Mouse (Mus musculus) heart, embryonic 10.5 days (tissue): ENCODE results near the gene Hoxb7. TPM values are rescaled to one million over a fixed set of nuclear protein-coding genes. Genes with fewer than 3 reads are reported as not detected.

Experiments used
- DNase-seq: peaks from one replicate; pipeline ENCODE4 v3.0.0-alpha.2; 2017; ENCODE audit warnings: low spot score
- H3K27ac ChIP-seq: fragments of 300-500 bp; sonication (generic); 2 replicates; pipeline ENCODE4 v1.5.1; 2016; ENCODE audit warnings: mild to moderate bottlenecking
- H3K27me3 ChIP-seq: fragments of 300-500 bp; sonication (generic); 2 replicates; pipeline ENCODE4 v1.6.1; 2016; ENCODE audit warnings: mild to moderate bottlenecking; ENCODE audit not compliant: poor library complexity, insufficient read depth, severe bottlenecking
- H3K36me3 ChIP-seq: fragments of 300-500 bp; sonication (generic); 2 replicates; pipeline ENCODE4 v1.6.1; 2016; ENCODE audit warnings: mild to moderate bottlenecking, moderate library complexity
- H3K4me1 ChIP-seq: fragments of 300-500 bp; sonication (generic); 2 replicates; pipeline ENCODE4 v1.6.1; 2016; ENCODE audit warnings: mild to moderate bottlenecking
- H3K4me3 ChIP-seq: fragments of 300-500 bp; sonication (generic); 2 replicates; pipeline ENCODE4 v1.5.1; 2016; ENCODE audit warnings: mild to moderate bottlenecking, moderate library complexity
- H3K9me3 ChIP-seq: fragments of 300-500 bp; sonication (generic); 2 replicates; pipeline ENCODE4 v1.6.1; 2016; ENCODE audit warnings: mild to moderate bottlenecking, moderate library complexity
- WGBS: fragments of 180-500 bp; shearing (Covaris S2); methylation state at CpG from one replicate; pipeline ENCODE4 v1.1.7; 2016; 5-methylcytosine and 5-hydroxymethylcytosine counted together
- polyA plus RNA-seq: library from polyadenylated mRNA; unstranded; fragments of >200 nt; fragmentation: Nextera tagmentation; extraction: Ambion mirVana; gene quantifications from 2 replicates; pipeline ENCODE4 v1.2.1, GENCODE M21; 2016

The Hoxb7 gene
- polyA plus RNA-seq, 1 experiment from 2014 or later = 1.3 TPM

- H3K27me3 ChIP-seq = peaks cover 98% of the 10 kb centered on the region
- H3K36me3 ChIP-seq = no peaks in the 10 kb centered on the region
- H3K4me1 ChIP-seq = peaks cover 16% of the 10 kb centered on the region
- H3K27ac ChIP-seq = no peak overlapping the region
- DNase-seq = peak; percentile 85
- under 1% methylated on average over 32 of the region's 32 CpGs for WGBS
- no peaks in the 10 kb centered on the region for H3K9me3 ChIP-seq
- H3K4me3 ChIP-seq = 0 out of 2 replicates have a peak overlapping the region, but pooled peaks have one; percentile 8
These were observed 8.0 kb downstream of the Hoxb7 start for GRCm38 (mm10) chr11:96294245-96295091.

DNA sequence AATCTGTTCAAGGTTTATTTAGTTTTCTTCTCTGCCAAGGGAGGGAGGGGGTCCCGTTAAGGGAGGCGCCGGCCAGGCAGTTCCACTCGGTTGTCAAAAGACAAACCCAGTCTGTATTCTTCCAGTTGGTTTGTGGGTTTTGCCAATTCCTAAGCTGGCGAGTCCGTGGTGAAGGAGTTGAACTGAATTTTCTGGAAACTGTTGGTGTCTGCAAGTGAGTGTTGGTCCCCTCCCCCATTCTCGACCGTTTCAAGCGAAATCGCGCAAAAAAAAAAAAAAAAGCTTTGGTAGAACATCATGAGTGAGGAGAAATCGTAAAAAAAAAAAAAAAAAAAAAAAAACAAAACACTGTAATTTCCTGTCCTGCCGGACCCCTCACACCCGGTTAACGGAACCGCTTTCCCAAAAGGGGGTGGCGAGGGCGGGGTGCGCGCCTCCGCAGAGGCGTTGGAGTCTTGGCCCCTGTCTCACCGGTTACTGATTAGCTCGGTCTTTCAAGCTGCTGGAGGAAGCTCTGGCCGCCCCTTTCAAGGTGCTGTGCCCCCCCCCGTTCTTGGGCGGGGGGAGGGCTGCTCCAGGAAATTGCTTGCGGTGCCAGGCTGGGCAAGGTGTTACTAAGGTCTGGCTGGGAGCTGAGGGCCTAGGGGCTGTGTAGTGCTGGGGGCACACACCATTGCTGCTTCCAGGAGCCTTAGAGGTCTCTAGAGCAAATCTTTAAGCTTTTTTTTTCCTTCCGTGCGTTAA lies 8.8 kb downstream of the Hoxb7 start:
- 1% methylated on average over 30 of the region's 30 CpGs for WGBS
- no peak for DNase-seq
- H3K27ac ChIP-seq = no peak overlapping the region
- 0 out of 2 replicates have a peak overlapping the region, but pooled peaks have one; percentile 8 for H3K4me3 ChIP-seq
- peaks cover 98% of the 10 kb centered on the region for H3K27me3 ChIP-seq
- H3K36me3 ChIP-seq = no peaks in the 10 kb centered on the region
- H3K9me3 ChIP-seq = no peaks in the 10 kb centered on the region
- peaks cover 21% of the 10 kb centered on the region for H3K4me1 ChIP-seq

DNA sequence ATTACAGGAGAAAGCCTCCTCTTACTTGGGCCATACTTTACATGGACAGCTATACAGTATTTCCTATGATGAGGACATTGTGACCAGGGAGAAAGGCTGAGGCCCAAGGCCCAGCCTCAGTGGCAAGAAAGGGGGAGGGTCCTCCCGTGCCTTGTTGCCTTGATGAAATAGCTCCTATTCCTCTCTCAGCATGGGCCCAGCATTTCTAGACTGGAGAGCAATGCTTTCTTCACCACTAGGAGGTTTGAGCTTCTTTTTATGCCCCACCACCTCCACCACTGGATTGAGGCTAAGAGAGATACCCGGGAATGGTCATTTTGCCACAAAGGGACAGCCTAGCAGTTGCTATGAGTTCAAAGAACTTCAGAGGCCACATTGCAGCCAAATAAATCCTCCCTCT lies 10.6 kb downstream of the Hoxb7 start:
- Histone ChIP-seq H3K4me3 (no peak overlapping the region), H3K9me3 (no peaks in the 10 kb centered on the region), H3K27me3 (peaks cover 100% of the 10 kb centered on the region), H3K4me1 (peaks cover 28% of the 10 kb centered on the region), H3K27ac (no peak overlapping the region), H3K36me3 (no peaks in the 10 kb centered on the region)
- no peak for DNase-seq
- WGBS = 2% methylated on average over 2 of the region's 2 CpGs

DNA sequence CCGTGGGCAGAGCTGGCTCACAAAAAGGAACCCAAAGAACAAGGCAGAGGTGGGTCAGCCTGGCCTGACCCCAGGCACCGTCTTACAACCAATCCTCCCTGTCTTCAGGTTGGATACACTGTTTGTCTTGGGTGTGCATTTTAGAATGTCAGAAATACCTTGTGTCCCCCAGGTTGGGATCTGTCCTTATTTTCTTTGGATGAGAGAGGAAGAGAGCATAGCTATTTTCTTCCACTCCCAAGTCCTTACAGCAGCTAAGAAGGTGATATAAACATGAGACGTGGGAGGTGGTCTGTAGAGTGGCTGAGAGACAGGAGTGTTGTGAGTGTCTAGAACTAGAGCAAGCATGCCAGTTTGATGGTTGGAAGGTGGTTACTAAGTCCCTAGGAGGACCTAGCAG lies 11.0 kb downstream of the Hoxb7 start:
- no peak overlapping the region for H3K4me3 ChIP-seq
- peaks cover 28% of the 10 kb centered on the region for H3K4me1 ChIP-seq
- DNase-seq = no peak
- H3K27ac ChIP-seq = no peak overlapping the region
- WGBS = 7% methylated on average over 3 of the region's 3 CpGs
- no peaks in the 10 kb centered on the region for H3K36me3 ChIP-seq
- H3K27me3 ChIP-seq = peaks cover 100% of the 10 kb centered on the region
- H3K9me3 ChIP-seq = no peaks in the 10 kb centered on the region

- Histone ChIP-seq H3K4me1 (peaks cover 30% of the 10 kb centered on the region), H3K9me3 (no peaks in the 10 kb centered on the region), H3K27ac (no peak overlapping the region), H3K4me3 (no peak overlapping the region), H3K27me3 (peaks cover 100% of the 10 kb centered on the region), H3K36me3 (no peaks in the 10 kb centered on the region)
- no peak for DNase-seq
- WGBS = 3% methylated on average over 11 of the region's 11 CpGs
These were observed 11.7 kb downstream of the Hoxb7 start for GRCm38 (mm10) chr11:96297968-96298635.

DNA sequence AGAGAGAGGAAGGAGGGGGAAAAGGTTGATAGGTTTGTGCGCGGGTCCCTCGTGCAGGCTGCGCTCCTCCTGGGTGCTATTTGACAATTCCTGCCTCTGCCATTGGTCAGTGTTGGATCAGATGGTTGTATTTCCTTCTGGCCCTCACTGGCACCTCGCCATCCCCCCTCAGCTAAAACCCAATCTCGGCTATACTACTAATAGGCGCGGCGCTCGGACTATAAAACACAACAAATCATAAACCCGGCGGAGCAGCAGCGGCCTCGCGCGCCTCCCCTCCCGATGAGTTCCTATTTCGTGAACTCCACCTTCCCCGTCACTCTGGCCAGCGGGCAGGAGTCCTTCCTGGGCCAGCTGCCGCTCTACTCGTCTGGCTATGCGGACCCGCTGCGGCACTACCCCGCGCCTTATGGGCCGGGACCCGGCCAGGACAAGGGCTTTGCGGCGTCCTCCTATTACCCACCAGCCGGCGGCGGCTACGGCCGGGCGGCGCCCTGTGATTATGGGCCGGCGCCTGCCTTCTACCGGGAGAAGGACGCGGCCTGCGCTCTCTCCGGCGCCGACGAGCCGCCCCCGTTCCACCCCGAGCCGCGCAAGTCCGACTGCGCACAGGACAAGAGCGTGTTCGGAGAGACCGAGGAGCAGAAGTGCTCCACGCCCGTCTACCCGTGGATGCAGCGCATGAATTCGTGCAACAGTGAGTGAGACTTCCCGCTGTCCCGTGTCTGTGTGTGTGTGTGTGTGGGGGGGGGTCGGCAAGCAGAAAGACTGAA lies 12.7 kb downstream of the Hoxb7 start:
- H3K27ac ChIP-seq = no peak overlapping the region
- H3K27me3 ChIP-seq = peaks cover 100% of the 10 kb centered on the region
- no peak for DNase-seq
- H3K36me3 ChIP-seq = no peaks in the 10 kb centered on the region
- H3K4me1 ChIP-seq = peaks cover 36% of the 10 kb centered on the region
- under 1% methylated on average over 66 of the region's 66 CpGs for WGBS
- H3K4me3 ChIP-seq = peak overlapping the region; percentile 52
- H3K9me3 ChIP-seq = no peaks in the 10 kb centered on the region

- DNase-seq = no peak
- Histone ChIP-seq H3K27me3 (peaks cover 100% of the 10 kb centered on the region), H3K4me1 (peaks cover 36% of the 10 kb centered on the region), H3K4me3 (peak overlapping the region; percentile 40), H3K9me3 (no peaks in the 10 kb centered on the region), H3K27ac (no peak overlapping the region), H3K36me3 (no peaks in the 10 kb centered on the region)
- WGBS = under 1% methylated on average over 9 of the region's 9 CpGs
These were observed 13.4 kb downstream of the Hoxb7 start for GRCm38 (mm10) chr11:96299781-96300180.

GRCm38 (mm10) chr11:96300354-96301063 lies 14.1 kb downstream of the Hoxb7 start:
- Histone ChIP-seq H3K36me3 (no peaks in the 10 kb centered on the region), H3K9me3 (no peaks in the 10 kb centered on the region), H3K4me1 (peaks cover 35% of the 10 kb centered on the region), H3K4me3 (peak overlapping the region; percentile 40), H3K27me3 (peaks cover 100% of the 10 kb centered on the region), H3K27ac (no peak overlapping the region)
- under 1% methylated on average over 35 of the region's 35 CpGs for WGBS
- DNase-seq = no peak

DNA sequence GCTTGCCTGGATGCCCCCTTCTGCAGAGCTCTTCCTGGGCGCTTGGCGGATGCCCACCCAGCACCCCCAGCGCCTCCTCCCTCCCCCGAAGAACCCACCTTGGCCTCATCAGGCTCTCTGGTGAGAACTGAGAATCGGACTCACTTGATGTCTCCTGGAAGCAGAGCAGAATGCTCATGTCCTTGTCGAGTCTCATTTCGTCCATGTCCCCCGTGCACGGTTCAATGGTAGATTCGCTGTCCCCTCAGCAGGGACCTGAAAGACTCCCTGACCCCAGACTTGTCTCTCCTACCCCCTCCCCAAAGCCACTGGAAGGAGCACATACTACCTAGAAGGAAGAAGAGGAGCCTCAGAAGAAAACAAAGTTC lies 14.6 kb downstream of the Hoxb7 start:
- peak overlapping the region; percentile 40 for H3K4me3 ChIP-seq
- H3K4me1 ChIP-seq = peaks cover 33% of the 10 kb centered on the region
- H3K27ac ChIP-seq = no peak overlapping the region
- DNase-seq = no peak
- no peaks in the 10 kb centered on the region for H3K36me3 ChIP-seq
- no peaks in the 10 kb centered on the region for H3K9me3 ChIP-seq
- peaks cover 100% of the 10 kb centered on the region for H3K27me3 ChIP-seq
- 7% methylated on average over 10 of the region's 10 CpGs for WGBS

DNA sequence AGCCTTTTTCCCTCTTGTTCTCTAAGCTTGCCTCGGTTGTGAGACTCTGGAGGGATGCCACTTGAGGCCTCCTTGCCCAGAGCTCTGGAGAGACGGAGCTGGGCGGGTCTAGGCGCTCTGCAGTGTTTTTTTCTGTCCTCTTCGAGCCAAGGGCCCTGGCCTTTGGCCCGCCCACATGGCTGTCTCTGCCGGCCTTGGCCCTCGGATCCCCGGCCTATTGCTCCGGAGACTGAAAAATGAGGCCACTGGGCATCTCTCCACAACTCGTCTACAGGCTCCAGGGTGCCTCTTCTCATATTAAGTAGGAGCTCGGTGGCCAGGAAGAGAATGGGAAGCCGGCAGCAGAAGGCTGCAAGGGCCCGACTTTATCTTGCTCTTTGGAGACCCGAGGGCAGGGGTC lies 15.4 kb downstream of the Hoxb7 start:
- Histone ChIP-seq H3K4me1 (peaks cover 33% of the 10 kb centered on the region), H3K4me3 (no peak overlapping the region), H3K9me3 (no peaks in the 10 kb centered on the region), H3K36me3 (no peaks in the 10 kb centered on the region), H3K27me3 (peaks cover 100% of the 10 kb centered on the region), H3K27ac (no peak overlapping the region)
- WGBS = under 1% methylated on average over 15 of the region's 15 CpGs
- DNase-seq = no peak

DNA sequence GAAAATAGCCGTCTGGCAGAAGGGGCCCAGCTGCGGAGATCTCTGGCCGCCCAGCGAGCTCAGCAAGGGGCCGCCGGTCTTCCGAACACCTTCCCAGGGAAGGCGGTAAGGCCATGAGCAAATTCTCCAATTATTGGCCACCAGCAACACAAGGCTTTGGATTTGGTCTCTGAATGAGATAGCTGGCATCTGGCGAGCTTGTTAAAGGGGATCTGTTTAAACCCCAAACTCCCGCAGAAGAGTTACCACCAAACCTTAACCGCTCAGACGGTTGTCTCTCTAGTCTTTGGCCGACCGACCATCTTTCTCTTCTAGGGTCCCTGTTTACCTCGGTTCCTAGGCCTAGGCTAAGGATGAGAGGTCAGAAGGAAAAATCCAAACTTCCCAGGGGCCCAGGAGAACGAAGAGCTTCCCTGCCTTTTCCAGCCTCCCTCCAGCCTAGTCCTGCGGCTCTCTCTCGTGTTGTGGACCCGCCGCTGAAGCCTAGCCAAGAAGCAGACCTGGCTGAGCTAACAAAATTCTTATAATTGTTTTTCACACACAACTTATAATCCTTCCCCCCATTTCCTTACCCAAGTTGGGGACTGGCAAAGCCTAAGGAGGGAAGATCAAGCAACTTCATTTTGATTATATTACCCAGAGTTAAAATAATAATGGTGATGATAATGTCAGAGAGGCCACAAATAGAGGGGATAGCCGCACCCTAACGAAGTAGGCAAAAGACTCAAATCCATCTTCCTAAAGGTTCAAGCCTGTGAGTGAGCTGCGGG lies 16.1 kb downstream of the Hoxb7 start:
- H3K27me3 ChIP-seq = peaks cover 100% of the 10 kb centered on the region
- H3K4me3 ChIP-seq = peak overlapping the region; percentile 57; the same call in 1 of the 2 replicates
- no peak overlapping the region for H3K27ac ChIP-seq
- H3K36me3 ChIP-seq = no peaks in the 10 kb centered on the region
- H3K9me3 ChIP-seq = no peaks in the 10 kb centered on the region
- no peak for DNase-seq
- WGBS = 6% methylated on average over 23 of the region's 23 CpGs
- peaks cover 33% of the 10 kb centered on the region for H3K4me1 ChIP-seq
